Mouse (Mus musculus) midbrain, embryonic 16.5 days (tissue): ENCODE measurements around the gene Cyp2j5. TPM values are rescaled to one million over a fixed set of nuclear protein-coding genes. Genes with fewer than 3 reads are reported as not detected.
"Not testable (repeated sequence)": the region's sequence is repeated elsewhere in the genome, so short reads cannot be mapped to it uniquely, and the experiment has no call there.

Experiments used
- ATAC-seq: fragments of 200-750 bp; cut with Nextera tagmentation; 2 replicates; pipeline ENCODE4 v1.8.0; 2017; ENCODE audit warnings: moderate TSS enrichment
- H3K27ac ChIP-seq: fragments of 300-500 bp; sonication (generic); 2 replicates; pipeline ENCODE4 v1.5.1; 2014; ENCODE audit warnings: mild to moderate bottlenecking, low read length, mixed read lengths
- H3K27me3 ChIP-seq: fragments of 300-500 bp; sonication (generic); 2 replicates; pipeline ENCODE4 v1.6.1; 2014; ENCODE audit warnings: low read depth, low read length, mixed read lengths; ENCODE audit not compliant: control insufficient read depth, insufficient read depth
- H3K36me3 ChIP-seq: fragments of 300-500 bp; sonication (generic); 2 replicates; pipeline ENCODE4 v1.6.1; 2014; ENCODE audit warnings: mild to moderate bottlenecking, low read length, moderate library complexity, mixed read lengths; ENCODE audit not compliant: control insufficient read depth, insufficient read depth
- H3K4me1 ChIP-seq: fragments of 300-500 bp; sonication (generic); 2 replicates; pipeline ENCODE4 v1.6.1; 2014; ENCODE audit warnings: mild to moderate bottlenecking, low read length, mixed read lengths; ENCODE audit not compliant: control insufficient read depth, insufficient read depth
- H3K4me2 ChIP-seq: fragments of 300-500 bp; sonication (generic); 2 replicates; pipeline ENCODE4 v1.6.1; 2014; ENCODE audit warnings: mild to moderate bottlenecking, low read length, mixed read lengths
- H3K4me3 ChIP-seq: fragments of 300-500 bp; sonication (generic); 2 replicates; pipeline ENCODE4 v1.5.1; 2014; ENCODE audit warnings: low read depth, mild to moderate bottlenecking, low read length, moderate library complexity, mixed read lengths
- H3K9ac ChIP-seq: fragments of 300-500 bp; sonication (generic); 2 replicates; pipeline ENCODE4 v1.6.1; 2014; ENCODE audit warnings: low read depth, low read length, mixed read lengths
- H3K9me3 ChIP-seq: fragments of 300-500 bp; sonication (generic); replicated peaks from 2 replicates; pipeline ENCODE4 v1.6.1; 2014; ENCODE audit warnings: mild to moderate bottlenecking, low read length, mixed read lengths; ENCODE audit not compliant: control insufficient read depth, poor library complexity, severe bottlenecking
- WGBS: fragments of 180-500 bp; shearing (Covaris S2); extraction: QIAGEN DNeasy Blood & Tissue Kit; methylation state at CpG from one replicate; pipeline ENCODE4 v1.1.7; 2014; 5-methylcytosine and 5-hydroxymethylcytosine counted together
- polyA plus RNA-seq: library from polyadenylated mRNA; unstranded; fragments of >200 nt; fragmentation: Nextera tagmentation; extraction: Ambion mirVana; gene quantifications from 2 replicates; pipeline ENCODE4 v1.2.1, GENCODE M21; 2015

Gene Cyp2j5
- polyA plus RNA-seq, 1 experiment from 2014 or later = not detected

DNA sequence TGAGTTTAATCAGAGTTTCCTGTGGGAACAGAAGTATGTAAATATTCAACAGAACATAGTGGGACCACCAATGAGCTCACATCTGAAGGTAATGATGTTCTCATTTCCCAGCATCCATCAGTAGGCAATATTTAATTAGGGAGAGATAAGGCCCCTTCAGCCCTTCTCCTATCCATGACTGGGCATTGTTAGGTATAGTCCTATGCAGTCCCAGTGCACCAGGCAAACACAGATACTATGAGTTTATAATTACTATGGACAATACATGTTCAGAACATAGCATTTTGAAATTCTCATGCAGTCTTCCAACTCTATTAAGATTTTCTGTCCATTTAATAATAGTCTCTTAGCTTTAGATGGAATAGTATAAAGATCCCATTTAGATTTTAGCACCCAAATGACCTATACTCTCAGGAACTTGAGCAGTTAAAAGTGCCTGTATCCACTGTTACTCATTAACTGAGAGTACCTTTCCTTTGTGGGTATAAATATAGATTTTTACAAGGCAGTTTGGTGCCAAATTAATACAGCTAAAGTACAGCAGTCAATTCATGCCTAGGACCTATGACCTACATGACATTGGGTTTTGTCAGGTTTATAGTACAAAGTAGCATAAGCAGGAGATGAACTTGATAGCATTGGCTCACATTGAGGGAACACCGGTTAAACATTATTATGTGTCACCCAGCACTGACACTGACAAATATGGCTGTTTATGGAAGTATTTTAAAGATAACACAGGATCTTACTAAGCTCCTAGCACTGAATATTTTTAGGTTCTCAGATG, 907 bp upstream of the Cyp2j5 start:
- H3K27me3 ChIP-seq = no peaks in the 10 kb centered on the region
- no peak overlapping the region for H3K4me3 ChIP-seq
- ATAC-seq = no peak
- H3K4me1 ChIP-seq = no peaks in the 10 kb centered on the region
- H3K9me3 ChIP-seq = no peaks in the 10 kb centered on the region
- no peaks in the 10 kb centered on the region for H3K36me3 ChIP-seq
- H3K27ac ChIP-seq = no peak overlapping the region
- H3K9ac ChIP-seq = no peak overlapping the region
- 91% methylated on average over 1 of the region's 1 CpGs for WGBS
- H3K4me2 ChIP-seq = no peak overlapping the region

DNA sequence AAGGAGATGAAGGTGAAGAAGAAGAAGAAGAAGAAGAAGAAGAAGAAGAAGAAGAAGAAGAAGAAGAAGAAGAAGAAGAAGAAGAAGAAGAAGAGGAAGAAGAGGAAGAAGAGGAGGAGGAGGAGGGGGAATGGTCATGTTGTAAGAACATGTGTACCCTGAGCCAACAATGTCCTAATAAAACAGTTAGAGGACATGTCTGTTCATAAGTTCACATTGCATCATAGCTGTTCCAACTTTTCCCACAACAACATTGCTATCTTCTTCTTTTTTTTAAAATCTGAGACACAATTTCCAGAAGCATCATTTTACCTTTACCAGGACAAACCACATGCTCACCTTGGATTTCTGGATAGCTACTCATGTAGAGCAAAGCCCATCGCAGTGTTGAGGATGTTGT, 28.5 kb downstream of the Cyp2j5 start:
- no peak overlapping the region for H3K27ac ChIP-seq
- H3K9ac ChIP-seq = no peak overlapping the region
- no peaks in the 10 kb centered on the region for H3K36me3 ChIP-seq
- H3K9me3 ChIP-seq = no peaks in the 10 kb centered on the region
- H3K4me1 ChIP-seq = no peaks in the 10 kb centered on the region
- no peak for ATAC-seq
- WGBS = 80% methylated on average over 1 of the region's 1 CpGs
- H3K4me3 ChIP-seq = no peak overlapping the region
- no peaks in the 10 kb centered on the region for H3K27me3 ChIP-seq
- no peak overlapping the region for H3K4me2 ChIP-seq

DNA sequence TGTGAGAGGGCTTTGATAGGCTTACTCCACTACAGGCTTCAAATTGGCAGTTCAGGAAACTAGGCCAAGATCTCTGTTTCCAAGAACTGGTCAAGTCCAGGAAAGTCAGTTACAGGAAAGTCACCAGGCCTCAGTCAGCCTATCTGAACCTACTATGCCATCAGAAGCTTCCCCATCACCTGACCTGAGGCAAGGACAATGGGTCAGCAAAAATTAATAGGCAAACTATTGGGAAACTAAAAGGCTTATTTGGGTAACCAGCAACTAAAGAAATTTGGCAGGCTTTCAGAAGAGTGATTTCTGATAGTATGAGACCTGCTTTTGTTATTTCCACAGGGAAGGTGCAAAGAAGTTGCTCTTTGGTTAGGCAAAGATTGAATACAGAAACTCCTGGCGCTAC, 41.5 kb downstream of the Cyp2j5 start:
- Histone ChIP-seq H3K27ac (no peak overlapping the region), H3K4me3 (no peak overlapping the region), H3K9me3 (no peaks in the 10 kb centered on the region; the same call in 1 of the 2 replicates), H3K9ac (no peak overlapping the region), H3K27me3 (no peaks in the 10 kb centered on the region), H3K36me3 (no peaks in the 10 kb centered on the region), H3K4me1 (no peaks in the 10 kb centered on the region), H3K4me2 (no peak overlapping the region)
- WGBS = 100% methylated on average over 1 of the region's 1 CpGs
- ATAC-seq = no peak

DNA sequence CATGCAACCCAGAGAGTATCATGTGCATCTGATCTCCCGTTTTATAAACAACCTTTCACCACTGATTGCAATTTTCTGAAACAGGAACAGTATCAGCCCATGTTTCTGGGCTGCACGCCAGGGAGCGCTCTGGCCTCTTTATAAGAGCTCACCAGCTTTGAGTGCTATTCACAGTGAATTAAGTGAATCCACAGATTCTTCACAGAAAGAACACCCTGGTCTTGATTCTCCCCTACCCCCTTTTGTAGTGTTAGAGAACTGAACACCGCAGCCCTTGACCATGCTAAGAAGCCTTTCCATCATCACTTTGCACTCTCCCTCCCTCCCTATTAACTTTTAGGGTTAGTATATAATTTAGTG, 72.2 kb downstream of the Cyp2j5 start:
- H3K36me3 ChIP-seq = no peaks in the 10 kb centered on the region
- peak overlapping the region; percentile 68; the same call in 1 of the 2 replicates for H3K9ac ChIP-seq
- no peak overlapping the region for H3K27ac ChIP-seq
- no peaks in the 10 kb centered on the region for H3K9me3 ChIP-seq
- peak overlapping the region; percentile 45 for H3K4me3 ChIP-seq
- 18% methylated on average over 4 of the region's 4 CpGs for WGBS
- peaks cover 8% of the 10 kb centered on the region; the same call in 1 of the 2 replicates for H3K4me1 ChIP-seq
- peak; percentile 86 for ATAC-seq
- H3K27me3 ChIP-seq = no peaks in the 10 kb centered on the region
- peak overlapping the region; percentile 79 for H3K4me2 ChIP-seq

DNA sequence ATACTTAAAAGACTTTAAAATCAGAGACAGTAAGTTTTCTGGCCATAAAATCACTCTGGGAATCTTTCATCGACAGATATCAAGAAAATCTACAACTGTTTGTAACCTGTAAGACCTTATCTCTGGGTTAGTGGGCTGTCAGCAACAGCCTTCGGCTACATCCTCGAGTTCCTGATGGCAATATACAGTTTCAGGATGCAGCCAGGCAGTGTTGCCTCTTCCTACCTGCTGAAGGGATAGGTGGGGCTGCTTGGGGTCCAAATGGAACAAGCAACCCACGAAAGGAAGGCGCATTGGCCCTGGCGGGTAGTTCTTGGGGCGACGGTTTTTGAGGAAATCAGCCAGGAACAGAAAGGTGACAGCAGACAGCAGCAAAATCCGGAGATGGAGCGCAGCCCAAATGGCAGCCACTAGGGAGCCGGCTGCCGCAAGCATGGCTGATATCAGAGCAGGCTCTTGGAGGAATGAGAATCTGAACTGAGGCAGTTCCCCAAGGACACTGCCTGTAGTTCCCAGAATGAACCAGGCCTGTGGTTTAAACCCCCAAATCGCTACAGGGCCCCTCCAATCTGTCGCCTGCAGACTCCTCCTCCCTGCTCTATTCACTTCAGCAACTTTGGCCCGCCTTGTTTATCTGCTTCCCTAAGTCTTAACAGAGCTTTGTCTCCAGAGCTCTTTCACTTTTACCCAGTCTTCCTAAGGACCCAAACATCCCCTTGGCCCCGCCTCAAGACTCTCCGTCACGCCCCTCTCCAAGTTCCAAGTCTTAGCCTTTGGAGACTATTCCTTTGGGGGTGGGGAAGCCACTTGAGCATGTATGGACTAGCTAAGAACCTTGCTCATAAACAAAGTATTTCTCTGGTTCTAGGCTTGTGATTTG, 72.8 kb downstream of the Cyp2j5 start, which contains the start of gene Cyp2j9:
TSS of gene Cyp2j9 (minus strand) at position 668 of the 880 bp plus-strand sequence.
- Histone ChIP-seq H3K4me1 (peaks cover 8% of the 10 kb centered on the region; the same call in 1 of the 2 replicates), H3K27me3 (no peaks in the 10 kb centered on the region), H3K4me3 (peak within 1 kb of the TSS; percentile 45), H3K27ac (peak within 1 kb of the TSS; percentile 66), H3K9ac (peak within 1 kb of the TSS; percentile 68), H3K4me2 (peak within 1 kb of the TSS; percentile 79), H3K9me3 (no peaks in the 10 kb centered on the region), H3K36me3 (no peaks in the 10 kb centered on the region)
- WGBS = 6% methylated on average over 18 of the region's 18 CpGs
- peak; percentile 92 for ATAC-seq

DNA sequence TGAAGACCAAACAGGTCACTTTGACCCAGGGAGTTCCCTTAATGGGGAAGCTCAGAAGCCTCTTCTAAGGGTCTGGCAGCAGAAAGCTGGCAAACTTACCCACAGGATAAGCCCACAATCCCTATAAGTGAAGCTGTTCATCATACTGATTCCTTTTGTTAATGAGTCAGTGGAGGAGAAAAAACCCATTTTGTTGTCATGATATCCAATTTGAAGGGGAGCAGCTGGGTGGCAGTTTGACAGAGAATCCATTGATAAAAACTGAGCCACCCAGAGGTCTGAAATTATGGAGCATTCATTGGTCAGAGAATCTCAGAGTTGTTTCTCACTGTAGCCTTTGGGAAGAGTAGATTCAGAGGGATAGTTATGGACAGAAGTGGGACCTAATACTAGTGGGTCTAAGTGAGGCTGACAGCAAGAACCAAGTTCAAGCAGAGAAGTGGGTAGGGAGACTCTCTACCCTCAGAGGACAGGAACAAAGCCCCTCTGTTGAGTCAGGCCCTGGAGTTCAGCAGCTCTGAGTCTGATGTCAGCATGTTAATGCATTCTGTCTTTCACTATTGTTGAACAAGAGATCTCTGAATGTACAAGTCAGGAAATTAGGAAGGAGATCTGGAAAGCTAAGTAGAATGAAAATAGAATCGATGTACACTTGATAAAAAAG, 82.4 kb downstream of the Cyp2j5 start:
- H3K4me2 ChIP-seq = no peak overlapping the region
- H3K4me1 ChIP-seq = no peaks in the 10 kb centered on the region
- no peaks in the 10 kb centered on the region for H3K9me3 ChIP-seq
- H3K27me3 ChIP-seq = no peaks in the 10 kb centered on the region
- H3K4me3 ChIP-seq = no peak overlapping the region
- H3K27ac ChIP-seq = no peak overlapping the region
- H3K9ac ChIP-seq = no peak overlapping the region
- ATAC-seq = no peak
- no peaks in the 10 kb centered on the region for H3K36me3 ChIP-seq
- WGBS = 59% methylated on average over 1 of the region's 1 CpGs

DNA sequence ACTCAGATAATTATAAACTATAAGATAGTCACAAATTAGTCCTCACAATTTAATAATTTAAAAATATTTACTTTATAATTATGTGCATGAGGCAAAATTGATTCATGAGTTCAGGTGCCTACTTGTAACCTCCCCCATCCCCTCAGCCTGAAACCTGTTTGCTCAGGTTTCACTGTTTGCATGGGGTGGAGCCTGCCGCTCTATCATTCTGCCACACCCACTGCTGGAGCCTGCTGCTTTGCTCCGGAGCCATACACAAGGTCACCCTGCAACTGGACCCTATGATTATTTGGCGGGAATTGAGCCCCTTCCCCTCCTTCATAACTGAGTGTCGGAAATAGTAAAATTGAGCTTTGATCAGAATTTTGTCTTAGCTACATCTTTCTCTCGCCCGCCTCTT, 83.6 kb downstream of the Cyp2j5 start:
- H3K4me2 ChIP-seq, H3K27me3 ChIP-seq, H3K9ac ChIP-seq, H3K4me3 ChIP-seq, H3K27ac ChIP-seq, ATAC-seq, H3K36me3 ChIP-seq, H3K4me1 ChIP-seq, H3K9me3 ChIP-seq: not testable (repeated sequence)
- 59% methylated on average over 6 of the region's 6 CpGs for whole genome bisulfite sequencing
